Mouse (Mus musculus): Measurements from ENCODE around the gene G0s2. TPM values are rescaled to one million over a fixed set of nuclear protein-coding genes. Genes with fewer than 3 reads are reported as not detected.
"Not testable (repeated sequence)": the region's sequence is repeated elsewhere in the genome, so short reads cannot be mapped to it uniquely, and the experiment has no call there.

Gene G0s2
- total RNA-seq, 2 experiments from 2014 or later: 16.7 to 25.3 TPM

DNA sequence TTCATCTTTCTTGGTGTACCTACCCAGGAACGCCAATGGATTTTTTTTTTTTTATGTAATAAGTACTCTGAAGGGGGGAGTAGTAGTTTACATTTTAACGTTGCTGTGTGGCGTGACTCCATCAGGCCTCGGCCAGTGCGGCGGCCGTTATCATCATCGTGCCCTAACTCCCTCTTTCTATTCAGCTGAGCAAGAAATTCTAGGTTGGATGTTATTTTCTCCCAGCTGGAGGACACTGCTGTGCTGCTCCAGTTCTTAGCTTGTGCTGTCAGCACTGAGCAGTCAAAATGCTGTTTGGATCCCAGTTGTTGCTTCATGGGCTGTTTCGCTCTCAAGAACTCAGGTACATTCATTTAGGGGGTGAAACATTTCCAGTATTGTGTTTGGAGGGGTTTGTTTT lies 13.5 kb downstream of the G0s2 start:
- intact Hi-C loops (cut with DNase I; ENCODE audit: low total_unique reads): loop anchor here (5.0 kb wide), 1 partner anchor 113 kb away; the partner anchor contains the start of gene Camk1g

DNA sequence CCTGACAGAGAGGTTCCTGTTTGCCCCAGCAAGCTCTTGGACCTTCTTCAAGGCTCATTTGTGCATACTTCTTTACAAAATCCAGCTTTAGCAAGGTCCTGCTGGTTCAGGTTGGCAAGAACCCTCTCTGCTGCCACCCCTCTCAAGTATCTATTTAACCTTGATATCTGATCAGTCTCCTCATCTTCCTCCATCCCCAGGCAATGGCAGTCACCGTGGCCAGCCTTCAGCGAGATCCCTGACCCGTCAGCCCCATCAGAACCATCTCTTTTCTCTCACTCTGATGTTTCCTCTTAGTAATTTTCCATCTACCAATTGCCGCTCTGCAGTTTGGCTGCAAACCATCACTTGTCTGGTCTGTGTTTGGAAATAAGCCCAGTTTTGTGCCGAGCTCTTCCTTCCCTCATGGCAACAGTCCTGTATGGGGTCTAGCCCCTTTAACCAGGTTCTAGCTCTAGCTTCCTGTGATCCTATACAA lies 16.4 kb downstream of the G0s2 start:
- intact Hi-C loops (cut with DNase I; ENCODE audit: low total_unique reads): loop anchor here (5.0 kb wide), 1 partner anchor 116 kb away; the partner anchor contains the start of gene Camk1g
- DNase-seq: no peak

More for the DNA sequence above, 13.5 kb downstream of the G0s2 start:
- no peak for DNase-seq

GRCm38 (mm10) chr1:193256289-193256577 lies 16.8 kb downstream of the G0s2 start:
- no peak for DNase-seq
- intact Hi-C loops (cut with DNase I; ENCODE audit: low total_unique reads): loop anchor here (5.0 kb wide), 1 partner anchor 116 kb away; the partner anchor contains the start of gene Camk1g

- intact Hi-C loops (cut with DNase I; ENCODE audit: low total_unique reads): loop anchor here (1.0 to 5.0 kb wide), 2 partner anchors 72 to 117 kb away; partner anchors contain the start of gene Camk1g
- DNase-seq: peak; percentile 76
Observed at GRCm38 (mm10) chr1:193255488-193256288, 17.3 kb downstream of the G0s2 start.

- intact Hi-C loops (cut with DNase I; ENCODE audit: low total_unique reads): loop anchor here (1.0 to 5.0 kb wide), 2 partner anchors 72 to 117 kb away; partner anchors contain the start of gene Camk1g
- DNase-seq: no peak
Observed at GRCm38 (mm10) chr1:193255032-193255431, 18.0 kb downstream of the G0s2 start.

- intact Hi-C loops (cut with DNase I; ENCODE audit: low total_unique reads): not testable (repeated sequence)
Observed at GRCm38 (mm10) chr1:193253895-193254294, 19.1 kb downstream of the G0s2 start.

DNA sequence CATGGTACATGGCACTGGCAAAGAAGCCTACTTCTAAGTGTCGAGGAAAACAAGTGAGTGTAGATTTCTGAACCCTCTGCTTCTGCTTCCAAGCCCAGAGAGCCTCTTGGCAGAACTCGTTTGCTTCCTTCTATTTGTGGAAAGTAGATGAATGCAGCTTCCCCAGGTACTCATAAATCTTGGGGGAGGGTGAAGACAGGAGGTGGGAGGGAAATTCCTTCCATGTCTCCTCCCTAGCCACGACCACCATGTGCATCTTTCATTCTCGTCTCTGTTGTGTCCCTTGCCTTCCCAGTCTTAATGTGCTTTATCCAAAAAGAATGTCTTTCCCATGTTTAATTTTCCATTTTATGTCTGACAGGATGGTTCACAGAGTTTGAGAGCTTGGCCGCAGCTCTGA lies 20.4 kb downstream of the G0s2 start:
- intact Hi-C loops (cut with DNase I; ENCODE audit: low total_unique reads): no loop called here
- no peak for DNase-seq

More at GRCm38 (mm10) chr1:193253895-193254294, 19.1 kb downstream of the G0s2 start:
- DNase-seq: not testable (repeated sequence)

DNA sequence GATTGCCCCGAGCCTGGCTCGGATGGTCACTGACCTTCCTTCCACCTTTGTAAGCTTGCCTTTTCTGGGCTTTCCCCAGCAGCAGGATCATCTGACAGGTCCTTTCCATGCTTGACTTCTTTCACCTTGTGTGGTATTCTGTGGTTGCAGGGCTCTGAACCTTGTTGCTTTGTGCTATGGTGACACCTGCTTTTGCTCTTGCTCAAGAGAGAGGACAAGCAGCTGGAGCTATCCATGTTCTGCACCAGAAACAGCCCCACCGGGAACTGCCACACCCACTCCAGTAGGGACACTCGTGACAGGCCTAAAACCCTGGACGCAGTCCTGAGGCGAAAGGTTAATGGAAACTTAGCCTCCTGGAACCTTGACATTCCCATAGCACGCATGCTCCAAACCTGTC lies 21.6 kb downstream of the G0s2 start:
- no peak for DNase-seq
- intact Hi-C loops (cut with DNase I; ENCODE audit: low total_unique reads): no loop called here

DNA sequence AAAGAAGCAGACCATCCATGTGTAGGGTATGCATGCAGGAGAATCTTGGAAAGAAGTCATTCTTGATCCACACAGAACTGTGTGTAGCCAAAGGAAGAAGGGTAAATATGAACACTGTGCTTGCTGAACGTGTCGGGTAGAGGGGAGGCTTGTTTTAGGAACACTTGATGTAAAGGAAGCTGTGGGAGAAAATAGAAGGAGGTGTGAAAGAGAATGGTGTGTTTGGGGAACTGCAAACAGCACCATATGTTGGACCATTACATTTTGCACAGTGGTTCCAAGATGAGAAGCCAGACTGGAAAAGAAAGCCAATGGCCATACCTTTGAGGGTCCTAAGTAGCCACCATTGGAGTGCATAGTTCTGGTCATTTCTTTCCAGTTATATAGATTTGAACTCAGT lies 23.0 kb downstream of the G0s2 start:
- intact Hi-C loops (cut with DNase I; ENCODE audit: low total_unique reads): no loop called here
- no peak for DNase-seq

DNA sequence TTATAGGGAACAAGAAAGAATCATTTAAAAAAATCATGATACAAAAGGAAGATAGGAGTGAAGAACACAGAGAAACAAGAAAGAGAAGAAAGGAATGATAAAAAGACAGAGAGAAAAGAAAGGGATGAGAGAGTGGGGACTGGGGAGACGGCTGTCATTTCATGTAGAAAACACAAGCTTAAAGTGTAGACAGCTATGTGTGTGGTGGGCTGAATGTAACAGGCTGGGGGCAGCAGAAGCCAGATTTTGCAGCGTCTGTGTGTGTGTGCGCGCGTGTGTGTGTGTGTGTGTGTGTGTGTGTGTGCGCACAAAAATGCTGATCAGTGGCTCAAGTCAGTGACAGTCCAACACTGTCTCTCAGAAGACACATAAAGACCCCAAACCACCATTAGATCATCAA lies 28.8 kb downstream of the G0s2 start:
- intact Hi-C loops (cut with DNase I; ENCODE audit: low total_unique reads): no loop called here
- no peak for DNase-seq

GRCm38 (mm10) chr1:193243571-193244193 lies 29.3 kb downstream of the G0s2 start:
- no peak for DNase-seq
- intact Hi-C loops (cut with DNase I; ENCODE audit: low total_unique reads): no loop called here

DNA sequence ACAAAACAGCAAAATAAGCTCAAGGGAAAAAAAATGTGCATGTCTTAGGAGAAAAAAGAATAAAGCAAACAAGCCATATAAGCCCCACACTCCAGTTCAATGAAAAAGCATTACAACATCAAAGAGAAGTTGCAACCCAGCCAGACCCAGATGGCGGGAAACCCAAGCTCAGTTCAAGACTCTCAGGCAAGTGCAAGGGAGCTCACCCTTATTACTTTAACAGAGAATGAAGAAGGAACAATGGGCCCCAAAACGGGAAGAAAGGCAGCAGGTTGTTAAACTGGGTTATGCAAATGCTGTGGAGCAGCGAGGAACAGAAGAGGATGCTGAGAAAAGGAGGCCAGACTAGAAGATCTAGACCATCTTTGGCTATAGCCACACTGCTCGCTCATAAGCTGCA lies 30.2 kb downstream of the G0s2 start:
- intact Hi-C loops (cut with DNase I; ENCODE audit: low total_unique reads): no loop called here
- DNase-seq: no peak

- intact Hi-C loops (cut with DNase I; ENCODE audit: low total_unique reads): no loop called here
- DNase-seq: peak; percentile 85
Observed at GRCm38 (mm10) chr1:193242238-193242637, 30.8 kb downstream of the G0s2 start.

DNA sequence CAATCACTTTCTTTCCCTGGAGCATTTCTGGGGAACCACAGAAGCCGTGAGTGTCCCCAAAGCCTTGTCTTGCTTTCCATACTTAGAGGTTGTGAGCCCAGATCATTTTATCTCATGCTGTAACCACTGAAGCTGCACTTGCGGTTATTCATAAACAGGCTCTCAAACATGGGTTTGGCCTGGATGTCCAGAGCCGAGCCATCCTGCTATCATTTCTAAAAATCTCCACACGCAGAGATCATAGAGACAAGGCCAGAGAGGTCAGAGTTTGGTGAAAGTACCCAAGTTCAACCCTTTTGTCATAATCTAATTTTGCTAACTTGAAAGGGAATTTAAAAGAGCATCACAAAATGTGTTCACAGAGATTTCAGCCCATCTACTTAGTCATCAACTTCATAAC lies 31.6 kb downstream of the G0s2 start:
- intact Hi-C loops (cut with DNase I; ENCODE audit: low total_unique reads): no loop called here
- DNase-seq: no peak

DNA sequence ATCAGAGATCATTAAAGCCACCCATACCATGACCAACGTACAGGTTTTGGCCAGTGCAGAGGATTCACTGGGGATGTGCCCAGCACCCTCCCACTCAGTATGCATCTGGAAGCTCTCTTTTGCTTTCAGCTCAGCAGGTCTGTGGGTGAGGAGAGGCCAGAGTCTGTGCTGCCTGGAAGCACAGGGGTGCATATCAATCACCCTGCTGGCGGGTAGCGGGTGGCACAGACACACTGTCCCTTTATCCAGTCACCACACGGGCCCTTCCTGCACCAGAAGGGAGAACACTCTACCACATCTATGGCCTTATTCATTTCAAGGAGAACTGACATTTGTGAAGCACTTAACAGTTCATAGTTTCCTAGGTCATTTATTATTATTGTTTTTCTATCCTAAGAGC lies 34.6 kb downstream of the G0s2 start:
- intact Hi-C loops (cut with DNase I; ENCODE audit: low total_unique reads): no loop called here
- no peak for DNase-seq

DNA sequence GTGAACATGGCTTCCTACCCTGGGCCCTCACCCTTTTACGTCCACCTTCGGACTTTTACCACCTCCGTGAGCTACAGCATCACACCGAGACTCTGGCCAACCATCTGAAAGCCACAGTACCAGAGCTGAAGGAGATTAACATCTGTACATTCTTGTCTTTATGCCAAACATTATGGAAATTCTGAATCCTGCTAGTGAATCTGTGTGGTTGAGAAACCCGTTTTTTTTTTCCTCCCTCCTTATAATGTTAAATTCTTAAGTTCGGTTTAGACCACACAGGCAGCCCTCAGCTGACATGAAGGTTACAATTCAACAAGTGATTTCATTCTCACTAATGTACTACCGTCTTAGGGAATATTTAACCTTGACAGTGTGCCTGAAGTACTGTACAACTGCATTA lies 38.1 kb downstream of the G0s2 start:
- intact Hi-C loops (cut with DNase I; ENCODE audit: low total_unique reads): no loop called here
- no peak for DNase-seq

DNA sequence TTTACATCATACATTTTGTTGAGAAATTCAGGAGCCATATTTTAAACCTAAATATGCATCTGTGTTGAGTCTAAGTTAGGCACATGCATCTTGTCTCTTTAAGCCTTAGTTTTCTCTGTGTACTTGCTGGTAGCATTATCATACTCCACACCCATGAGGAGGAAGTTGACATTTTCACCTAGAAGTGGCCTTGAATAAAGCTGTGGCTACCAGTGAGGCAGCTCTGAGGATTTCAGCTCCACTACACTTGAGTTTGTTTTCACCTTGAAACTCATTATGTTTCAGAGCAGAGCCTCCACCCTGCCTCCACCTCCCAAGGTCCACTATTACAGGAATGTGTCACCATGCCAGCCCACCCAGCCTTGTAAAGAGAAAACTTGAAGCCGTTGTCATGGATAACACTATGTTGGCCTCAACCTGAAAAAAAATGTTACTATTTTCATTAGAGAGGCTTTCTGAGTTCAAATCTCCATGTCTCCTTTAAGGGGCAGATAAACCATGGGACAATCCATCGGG lies 38.8 kb downstream of the G0s2 start:
- no peak for DNase-seq
- intact Hi-C loops (cut with DNase I; ENCODE audit: low total_unique reads): no loop called here

DNA sequence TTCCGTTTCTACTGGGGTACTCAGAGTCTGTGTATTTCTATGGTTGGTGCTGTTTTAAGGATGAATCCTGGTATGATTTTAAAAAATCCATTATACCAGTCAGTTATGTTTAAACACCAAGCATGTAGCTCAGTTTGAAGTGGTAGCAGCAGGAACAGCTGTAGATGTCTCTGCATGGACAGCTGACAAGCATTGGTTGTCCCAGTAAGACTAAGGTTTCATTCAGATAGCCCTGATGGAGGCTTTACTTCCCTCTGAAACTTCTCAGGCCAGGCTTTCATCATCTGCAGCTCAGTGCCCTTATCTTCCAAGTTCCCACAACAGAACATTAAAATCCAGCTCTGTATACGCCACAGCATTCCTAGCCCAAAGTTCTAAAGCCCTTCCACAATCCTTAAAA lies 40.3 kb downstream of the G0s2 start:
- intact Hi-C loops (cut with DNase I; ENCODE audit: low total_unique reads): no loop called here

DNA sequence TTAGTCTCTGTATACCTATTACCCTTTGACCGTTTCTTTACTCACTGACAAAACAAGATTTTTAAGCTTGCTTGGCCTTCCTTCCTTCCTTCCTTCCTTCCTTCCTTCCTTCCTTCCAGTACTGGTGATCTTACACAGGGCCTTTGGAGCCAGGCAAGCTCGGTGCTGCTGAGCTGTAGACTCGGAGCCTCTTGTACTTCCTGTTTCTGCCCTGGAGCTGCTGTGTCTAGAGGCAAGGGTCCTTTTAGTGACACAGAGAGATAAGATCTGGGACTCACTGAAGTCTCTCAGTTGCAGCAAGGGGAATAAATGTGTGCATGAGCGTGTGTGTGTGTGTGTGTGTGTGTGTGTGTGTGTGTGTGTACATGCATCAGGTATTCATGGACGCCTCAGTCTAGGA lies 42.1 kb downstream of the G0s2 start:
- no peak for DNase-seq
- intact Hi-C loops (cut with DNase I; ENCODE audit: low total_unique reads): no loop called here

More for the DNA sequence above, 40.3 kb downstream of the G0s2 start:
- no peak for DNase-seq

DNA sequence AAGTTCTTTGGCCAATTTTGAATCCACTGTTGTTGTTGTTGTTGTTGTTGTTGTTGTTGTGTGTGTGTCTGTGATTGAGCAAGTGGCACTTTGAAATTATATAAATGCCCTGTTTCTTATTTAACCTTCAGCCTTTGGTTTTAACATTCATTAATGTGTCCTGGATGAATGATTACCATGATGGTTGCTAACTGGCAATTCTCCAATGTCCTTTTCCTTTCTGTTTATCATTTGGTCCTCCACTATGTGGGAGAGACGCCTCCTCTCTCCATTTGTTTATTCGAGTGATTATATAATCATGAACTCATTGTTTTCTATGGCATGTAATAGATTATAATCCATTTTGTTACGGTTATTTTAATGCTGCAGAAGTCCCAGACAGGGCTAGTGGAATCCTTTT lies 42.5 kb downstream of the G0s2 start:
- no peak for DNase-seq
- intact Hi-C loops (cut with DNase I; ENCODE audit: low total_unique reads): no loop called here

- intact Hi-C loops (cut with DNase I; ENCODE audit: low total_unique reads): no loop called here
- no peak for DNase-seq
Observed at GRCm38 (mm10) chr1:193229570-193229969, 43.4 kb downstream of the G0s2 start.

All from gastrocnemius, postnatal 14 days (tissue).